Mouse (Mus musculus) gastrocnemius, postnatal 14 days (tissue): ENCODE measurements at regions not wholly inside any gene's neighbourhood (a gene's known extent, or its start where the extent isn't known, plus 50 kb on each side); places are given as distances from the start of the nearest gene placed in this dataset.

Experiments
- DNase-seq: peaks from one replicate; pipeline ENCODE4 v3.0.0; 2021; ENCODE audit warnings: mixed read lengths
- intact Hi-C: fragments of 180-260 bp; cut with DNase I; formaldehyde crosslinking; loops from one replicate; pipeline ENCODE4 v1.15.1; 2025; ENCODE audit warnings: low total_unique reads

DNA sequence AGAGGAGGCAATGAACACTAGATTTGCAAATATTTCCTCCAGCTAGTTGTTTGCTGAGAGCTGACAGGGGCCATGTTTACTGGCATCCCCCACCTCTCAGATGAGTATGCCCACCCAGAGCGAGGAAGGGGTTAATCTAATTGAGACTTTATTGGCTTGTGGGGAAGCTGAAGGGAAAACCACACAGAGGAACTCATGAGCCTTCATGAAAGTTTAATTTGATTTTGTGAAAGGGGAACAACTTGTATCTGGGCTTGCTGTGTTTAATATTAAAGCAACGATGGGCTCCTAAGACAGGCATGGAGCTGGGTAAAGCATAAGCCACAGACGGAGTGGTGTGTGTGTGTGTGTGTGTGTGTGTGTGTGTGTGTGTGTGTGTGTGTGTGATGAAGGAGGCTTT lies 2146.2 kb upstream of the Lrrc6 start:
- no peak for DNase-seq
- intact Hi-C loops: no loop called here

DNA sequence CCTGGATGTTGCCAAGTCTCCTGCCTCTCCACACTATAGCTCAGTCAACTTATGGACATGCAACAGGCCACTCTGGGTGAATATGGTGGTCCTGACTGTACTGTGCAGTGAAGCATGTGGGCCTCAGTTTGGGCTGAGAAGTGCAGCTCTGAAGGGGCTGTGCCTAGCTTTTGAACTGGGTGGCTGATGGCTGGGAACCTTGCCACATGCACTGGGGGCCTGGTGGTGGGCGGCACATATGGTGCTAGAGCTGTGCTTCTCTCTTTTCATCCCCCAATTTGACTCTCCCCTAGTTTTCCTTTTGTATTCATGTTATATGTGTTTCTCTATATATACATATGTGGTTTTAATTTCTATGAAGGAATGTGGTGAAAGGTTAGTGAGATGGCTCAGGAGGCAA lies 2144.2 kb upstream of the Lrrc6 start:
- no peak for DNase-seq
- intact Hi-C loops: no loop called here

DNA sequence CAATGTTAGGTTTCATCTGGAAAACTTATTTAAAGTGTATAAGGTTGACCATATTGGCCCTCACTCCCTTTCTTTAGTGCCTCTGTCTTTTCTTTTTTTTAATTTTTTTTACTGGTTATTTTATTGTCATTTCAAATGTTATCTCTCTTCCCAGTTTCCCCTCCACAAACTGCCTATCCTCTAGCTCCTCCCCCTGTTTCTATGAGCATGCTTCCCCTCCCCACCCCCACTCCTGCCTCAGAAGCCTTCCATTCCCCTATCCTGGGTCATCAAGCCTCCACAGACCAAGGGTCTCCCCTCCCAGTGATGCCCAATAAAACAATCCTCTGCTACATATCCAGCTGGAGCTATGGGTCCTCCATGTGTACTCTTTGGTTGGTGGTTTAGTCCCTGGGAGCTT lies 2134.9 kb upstream of the Lrrc6 start:
- intact Hi-C loops: no loop called here
- no peak for DNase-seq

DNA sequence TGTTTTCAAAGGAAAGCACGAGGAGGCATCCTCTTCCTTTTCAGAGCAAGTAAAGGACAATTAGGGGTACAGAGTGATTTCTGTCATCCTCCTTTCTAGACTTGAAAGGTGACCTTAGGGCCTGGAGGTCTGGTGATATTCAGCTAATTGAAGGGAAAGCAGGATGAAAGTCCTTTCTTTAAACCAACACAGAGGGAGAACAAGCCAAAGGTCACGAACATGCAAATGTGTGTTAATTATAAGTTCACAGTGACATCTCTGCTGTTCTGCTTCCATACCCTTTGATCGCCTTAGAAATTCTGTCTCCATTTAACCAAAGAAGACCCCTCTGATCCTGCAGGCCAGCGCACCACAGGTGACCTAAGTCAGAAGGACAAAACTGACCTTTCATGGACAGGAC lies 2126.3 kb upstream of the Lrrc6 start:
- intact Hi-C loops: no loop called here
- no peak for DNase-seq

DNA sequence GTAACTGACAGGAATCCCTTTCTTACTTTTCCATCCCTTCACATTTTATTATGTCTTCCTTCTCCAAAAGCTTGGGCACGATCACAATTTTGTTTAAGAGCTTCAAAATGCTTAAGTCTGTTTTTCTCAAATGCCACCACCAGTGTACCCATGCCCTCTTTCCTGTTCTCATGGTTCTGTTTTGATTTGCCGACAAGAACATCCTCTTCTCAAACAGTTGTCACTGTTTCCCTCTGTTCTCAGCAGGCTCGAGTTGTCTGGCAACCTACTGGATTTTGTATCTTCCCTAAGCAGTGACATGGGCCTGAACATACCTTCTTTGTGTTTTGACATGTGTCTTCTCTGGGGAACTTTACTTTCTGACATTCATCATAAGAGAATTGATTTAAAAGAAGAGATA lies 2124.1 kb upstream of the Lrrc6 start:
- intact Hi-C loops: no loop called here
- no peak for DNase-seq

DNA sequence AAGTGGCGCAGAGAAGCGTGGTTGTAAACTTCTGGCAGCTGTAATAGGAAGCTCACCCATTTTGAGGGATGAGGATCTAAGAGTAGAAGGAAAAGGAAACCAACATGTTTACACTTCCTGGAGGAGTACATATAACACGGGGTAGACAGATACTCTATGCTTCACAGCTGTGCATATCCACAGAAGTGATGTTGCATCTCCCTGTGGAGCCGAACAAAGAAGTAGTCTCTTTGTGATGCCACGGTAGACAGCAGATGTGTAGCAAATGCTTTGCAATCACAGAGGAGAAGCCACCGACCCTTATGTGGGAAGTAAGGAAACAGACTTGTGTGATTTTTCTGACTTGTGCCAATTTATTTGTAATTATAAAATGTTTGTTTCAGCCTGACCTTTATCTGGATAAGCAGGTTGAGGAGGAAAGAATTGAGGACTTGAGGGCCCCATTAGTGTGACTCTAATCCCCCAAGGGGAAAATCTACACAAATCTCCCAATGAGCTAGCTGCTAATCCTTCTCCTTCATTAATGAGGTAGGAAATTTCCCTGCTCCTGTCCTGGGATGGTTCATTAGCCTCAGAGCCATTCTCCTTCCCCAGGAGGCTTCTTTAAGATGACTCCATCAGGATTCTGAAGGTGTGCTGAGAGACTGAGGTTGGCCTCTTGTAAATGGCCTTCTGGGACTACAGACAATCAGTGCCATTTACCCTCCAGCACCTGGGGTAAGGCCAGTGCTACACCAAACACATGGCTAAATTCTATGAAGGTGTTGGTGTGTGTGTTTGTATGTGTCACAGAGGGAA lies 2119.9 kb upstream of the Lrrc6 start:
- no peak for DNase-seq
- intact Hi-C loops: no loop called here

DNA sequence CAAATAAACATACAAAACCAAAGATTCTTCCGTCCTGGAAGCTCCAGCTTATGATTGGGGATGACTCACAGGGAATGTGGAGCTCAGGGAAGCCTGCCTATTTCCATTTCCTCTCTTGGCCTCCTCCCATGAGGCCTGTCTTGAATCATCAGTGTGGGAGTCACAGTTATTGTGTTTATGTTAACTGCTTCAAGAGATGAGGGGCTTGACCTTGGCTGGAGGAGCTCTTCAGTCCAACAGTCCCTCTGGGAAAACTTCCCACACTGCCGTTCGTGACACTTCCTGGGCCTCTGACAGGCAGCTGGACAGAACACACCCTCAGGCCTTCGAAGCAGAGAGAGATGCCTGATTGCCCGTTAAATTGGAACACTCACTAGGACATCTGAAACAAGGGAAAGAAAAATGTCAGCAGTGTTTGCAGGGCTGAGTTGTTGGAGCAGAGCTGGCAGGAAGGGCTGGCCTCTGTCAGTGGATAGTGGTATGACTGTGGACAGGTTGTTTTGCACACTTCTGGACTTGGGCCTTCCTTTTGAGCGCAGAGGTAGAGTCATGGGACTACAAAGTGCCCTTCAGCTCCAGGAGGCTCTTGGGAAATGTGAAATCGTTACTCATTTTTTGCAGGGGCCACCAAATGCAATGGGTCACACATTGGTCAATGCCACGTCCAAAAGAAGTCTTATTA lies 2105.5 kb upstream of the Lrrc6 start:
- DNase-seq: peak; percentile 30
- intact Hi-C loops: no loop called here

DNA sequence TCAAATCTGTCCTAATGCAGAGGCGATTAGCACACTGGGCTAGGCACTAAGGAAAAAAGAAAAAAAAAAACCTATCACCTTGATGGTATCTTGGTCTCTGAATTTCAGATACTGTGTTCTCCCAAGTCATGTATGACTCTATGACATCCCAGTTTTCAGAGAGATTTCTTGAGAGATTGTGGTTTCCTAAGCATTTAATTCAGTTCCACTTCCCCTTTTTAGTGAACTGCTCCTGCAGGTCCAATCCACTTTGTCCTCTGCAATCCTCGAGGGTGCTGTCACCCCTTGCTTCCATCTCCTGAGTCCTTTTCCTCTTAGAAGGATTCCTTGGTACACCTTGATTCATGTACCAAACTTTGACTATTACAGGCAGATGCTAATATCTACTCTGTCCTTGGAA lies 2104.8 kb upstream of the Lrrc6 start:
- intact Hi-C loops: no loop called here

DNA sequence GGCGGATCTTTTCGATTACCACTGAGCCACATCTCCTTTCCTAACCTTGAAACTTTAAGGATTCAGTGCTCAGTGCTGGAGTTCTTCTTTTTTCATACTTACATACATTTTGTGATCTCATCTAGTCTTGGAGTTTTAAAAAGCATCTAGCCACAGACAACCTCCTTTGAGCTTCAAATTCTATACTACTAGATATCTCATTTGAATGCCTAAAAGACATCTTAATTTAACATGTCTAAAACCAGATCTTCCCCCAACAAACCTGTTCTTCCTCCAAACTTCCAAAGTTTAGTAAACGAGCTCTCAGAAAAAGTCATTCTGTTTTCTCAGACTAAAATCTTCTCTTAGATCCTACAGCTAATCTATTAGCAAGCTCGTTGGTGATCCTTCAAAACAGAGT lies 2081.5 kb upstream of the Lrrc6 start:
- no peak for DNase-seq
- intact Hi-C loops: no loop called here

More for the DNA sequence above, 2104.8 kb upstream of the Lrrc6 start:
- no peak for DNase-seq

DNA sequence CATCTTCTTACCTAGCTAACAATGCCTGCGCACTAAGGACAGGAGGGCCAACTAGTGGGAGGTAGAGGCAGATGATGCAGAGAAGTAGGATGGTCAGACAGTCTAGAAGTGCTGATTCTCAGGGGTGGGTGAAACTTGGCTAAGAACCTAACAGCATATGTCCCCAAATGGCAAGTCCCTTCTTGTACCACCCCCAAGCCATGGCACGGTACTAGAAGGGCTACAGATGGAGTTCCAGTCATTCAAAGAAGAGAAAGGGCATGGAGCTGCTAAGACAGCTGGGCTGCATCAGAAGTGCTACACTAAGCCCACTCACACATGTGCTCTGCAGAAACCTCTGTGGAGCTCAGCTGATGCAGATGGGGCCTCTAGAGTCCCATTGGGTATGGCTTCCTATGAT lies 2078.8 kb upstream of the Lrrc6 start:
- intact Hi-C loops: no loop called here
- no peak for DNase-seq

DNA sequence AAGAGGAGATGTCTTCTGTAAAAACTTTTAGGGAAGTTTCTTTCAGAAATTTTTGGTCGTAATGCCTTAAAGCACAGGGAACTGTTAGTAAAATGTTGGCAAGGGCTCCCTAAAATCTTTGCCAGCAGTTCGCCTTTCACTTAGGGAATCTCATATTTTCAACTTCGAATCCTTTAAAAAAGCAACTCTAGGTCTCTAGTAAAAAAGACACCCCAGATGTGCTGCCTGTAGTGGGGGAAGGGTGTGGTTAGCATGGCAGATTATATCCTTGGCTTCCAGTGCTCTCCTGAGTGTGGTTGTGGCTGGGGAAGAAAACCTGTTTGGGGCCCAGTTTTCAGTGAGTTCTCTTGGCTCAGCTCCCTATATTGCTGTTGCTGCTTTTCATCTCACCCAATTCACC lies 2059.9 kb upstream of the Lrrc6 start:
- peak; percentile 7 for DNase-seq
- intact Hi-C loops: no loop called here

DNA sequence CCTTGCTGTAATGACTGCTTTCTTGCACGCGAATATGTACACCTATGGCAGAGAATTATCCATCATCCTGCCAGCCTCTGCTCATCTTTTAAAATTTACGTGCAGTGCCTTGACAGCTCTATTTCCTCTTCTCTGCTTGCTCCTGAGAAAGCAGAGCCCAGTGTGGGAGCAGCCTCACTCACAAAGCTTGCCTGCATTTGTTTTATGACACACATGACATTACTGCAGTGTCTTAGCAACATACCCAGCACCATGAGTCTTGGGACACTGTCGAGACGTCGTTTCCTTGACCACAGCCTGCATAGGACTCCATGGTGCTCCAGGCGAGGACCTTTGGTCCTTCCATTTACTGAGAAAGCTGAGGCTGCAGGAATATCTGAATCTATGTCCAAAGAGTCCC lies 2055.4 kb upstream of the Lrrc6 start:
- intact Hi-C loops: no loop called here
- DNase-seq: no peak

DNA sequence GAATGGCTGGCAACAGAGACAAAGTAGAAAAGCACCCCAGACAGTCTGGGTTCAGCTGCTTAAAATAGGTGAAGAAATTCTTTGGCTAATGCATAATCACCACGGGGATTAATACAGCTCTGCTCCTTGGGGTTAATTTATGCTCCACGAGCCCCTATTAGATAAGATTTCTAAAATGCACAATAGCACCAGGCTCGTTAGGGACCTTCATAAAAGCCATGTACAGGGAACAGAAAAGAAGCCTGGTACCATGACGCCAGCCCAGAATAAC lies 2035.3 kb upstream of the Lrrc6 start:
- intact Hi-C loops: no loop called here
- DNase-seq: no peak

DNA sequence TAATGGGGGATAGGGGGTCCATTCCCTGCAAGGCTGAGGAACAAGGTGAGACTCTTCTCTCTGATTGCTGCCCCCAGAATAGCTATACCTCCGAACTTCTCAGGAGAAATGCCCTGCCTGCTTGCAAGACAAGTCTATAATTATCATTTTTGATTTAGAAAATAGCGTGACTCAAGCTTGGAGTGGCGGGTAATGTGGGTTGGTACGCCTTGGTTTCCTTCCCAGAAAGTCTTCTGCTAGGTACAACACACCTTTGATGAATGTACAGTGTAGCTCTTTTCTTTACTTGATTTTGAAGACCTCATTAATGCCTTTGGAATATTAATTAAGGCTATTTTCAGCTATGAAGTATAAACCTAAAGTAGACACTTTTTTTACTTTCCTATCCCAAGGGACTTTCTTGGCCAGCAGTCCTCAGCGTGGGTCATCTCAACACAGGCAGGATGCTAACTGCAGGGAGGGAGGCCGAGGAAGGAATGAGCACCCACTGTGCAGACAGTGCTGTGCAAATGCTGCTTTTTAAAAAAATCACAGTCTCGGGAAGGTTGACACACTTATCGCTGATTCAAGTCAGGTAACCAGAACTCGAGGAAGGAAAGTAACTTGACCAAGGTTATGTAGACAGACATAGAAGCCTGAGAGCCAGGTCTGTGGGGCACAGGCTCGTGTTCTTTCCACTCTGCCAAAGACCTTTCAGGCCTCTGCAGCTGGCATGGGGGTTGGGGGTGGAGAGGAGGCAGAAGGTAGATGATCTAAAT lies 2034.8 kb upstream of the Lrrc6 start:
- intact Hi-C loops: no loop called here
- no peak for DNase-seq

DNA sequence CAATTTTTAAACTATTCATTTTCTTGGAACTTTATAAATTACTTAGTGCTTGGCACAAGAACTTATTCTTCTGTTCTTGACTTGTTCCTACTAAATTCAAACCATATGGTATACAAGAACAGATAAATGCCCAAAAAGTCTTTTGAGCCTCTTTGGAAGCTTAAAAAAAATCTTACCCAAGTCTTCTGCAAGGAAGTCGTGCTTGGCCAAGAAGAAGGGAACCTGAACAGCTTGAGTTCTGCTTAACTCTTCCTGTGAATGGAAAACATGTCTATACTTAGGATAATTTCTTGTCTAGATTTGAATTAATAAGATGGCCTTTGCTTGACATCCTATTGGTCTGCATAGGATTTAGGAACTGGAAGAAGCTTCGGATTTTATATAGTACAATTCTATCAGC lies 2020.0 kb upstream of the Lrrc6 start:
- intact Hi-C loops: no loop called here

DNA sequence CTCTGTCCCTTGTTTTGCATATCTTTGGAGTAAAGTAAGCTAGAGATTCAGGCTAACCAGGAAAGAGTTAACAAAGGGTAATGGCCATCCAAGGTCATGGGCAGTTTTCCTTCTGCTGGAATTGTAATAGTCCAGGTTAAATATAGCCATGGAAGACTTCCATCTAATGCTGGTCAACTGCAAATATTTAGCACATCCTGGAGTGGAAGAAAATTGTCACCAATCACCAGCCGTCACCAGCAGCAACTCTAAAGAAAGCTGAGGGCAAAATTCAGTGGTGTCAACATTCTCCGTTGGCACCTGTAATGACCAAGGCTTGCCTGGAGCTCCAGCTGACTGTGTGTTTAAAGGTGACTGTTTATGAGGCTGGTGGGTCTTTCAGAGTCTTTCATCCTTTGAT lies 2011.7 kb upstream of the Lrrc6 start:
- intact Hi-C loops: no loop called here
- DNase-seq: no peak

More for the DNA sequence above, 2020.0 kb upstream of the Lrrc6 start:
- DNase-seq: no peak

DNA sequence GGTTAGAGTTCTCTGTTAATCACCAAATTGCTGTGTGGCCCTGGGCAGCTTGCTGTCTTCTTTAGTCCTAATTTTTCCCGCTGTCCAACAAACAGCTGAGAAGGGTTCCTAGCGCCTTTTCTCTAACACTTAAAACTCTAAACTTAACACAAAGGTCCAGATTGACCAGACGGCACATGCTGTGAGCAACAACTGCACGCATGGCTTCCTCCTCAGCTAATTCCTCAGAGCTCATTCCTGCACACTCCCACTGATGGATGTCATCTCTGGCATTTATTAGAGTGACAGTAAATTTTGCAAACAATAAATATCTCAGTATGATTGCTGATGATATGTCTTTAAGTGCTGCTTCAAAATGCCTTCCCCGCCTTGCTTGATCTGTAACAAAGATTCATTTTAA lies 2007.5 kb upstream of the Lrrc6 start:
- DNase-seq: no peak
- intact Hi-C loops: no loop called here

DNA sequence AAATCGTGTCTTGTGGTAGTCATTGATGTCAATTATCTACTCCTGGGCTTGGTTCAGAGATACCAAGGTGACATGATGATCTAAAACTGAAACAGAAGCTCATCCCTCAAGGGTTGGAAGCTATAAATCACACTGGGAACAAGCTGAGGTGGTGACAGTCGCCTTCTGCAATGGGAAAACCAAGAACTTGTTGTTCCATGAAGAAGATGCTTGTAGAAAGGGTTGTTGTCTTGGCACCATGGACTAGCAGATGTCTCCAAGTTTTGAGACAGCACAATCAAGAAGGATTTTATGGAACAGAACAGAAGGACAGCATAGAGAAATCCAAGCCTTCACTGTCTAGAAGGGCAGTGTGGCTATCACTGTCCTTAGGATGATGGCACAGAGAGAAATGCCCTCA lies 2005.4 kb upstream of the Lrrc6 start:
- intact Hi-C loops: no loop called here

DNA sequence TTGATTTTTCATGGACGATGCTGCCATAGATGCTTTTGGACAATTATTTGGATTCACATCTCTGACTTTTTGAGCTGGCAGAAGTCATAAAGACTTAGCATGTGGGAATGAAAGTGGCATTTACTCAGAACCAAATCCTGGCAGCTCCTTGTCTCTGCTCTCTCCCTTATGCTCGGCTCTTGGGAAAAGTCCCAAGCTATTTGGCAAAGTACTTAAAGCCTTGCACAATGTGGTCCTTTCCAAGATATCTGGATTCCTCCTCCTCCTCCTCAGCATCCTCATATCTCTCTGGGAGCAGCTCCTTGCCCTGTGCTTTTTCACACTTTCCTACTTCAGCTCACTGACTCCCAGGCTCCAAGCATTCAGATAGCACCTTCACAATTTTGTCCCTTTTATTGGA lies 1995.7 kb upstream of the Lrrc6 start:
- no peak for DNase-seq
- intact Hi-C loops: no loop called here

More for the DNA sequence above, 2005.4 kb upstream of the Lrrc6 start:
- no peak for DNase-seq

DNA sequence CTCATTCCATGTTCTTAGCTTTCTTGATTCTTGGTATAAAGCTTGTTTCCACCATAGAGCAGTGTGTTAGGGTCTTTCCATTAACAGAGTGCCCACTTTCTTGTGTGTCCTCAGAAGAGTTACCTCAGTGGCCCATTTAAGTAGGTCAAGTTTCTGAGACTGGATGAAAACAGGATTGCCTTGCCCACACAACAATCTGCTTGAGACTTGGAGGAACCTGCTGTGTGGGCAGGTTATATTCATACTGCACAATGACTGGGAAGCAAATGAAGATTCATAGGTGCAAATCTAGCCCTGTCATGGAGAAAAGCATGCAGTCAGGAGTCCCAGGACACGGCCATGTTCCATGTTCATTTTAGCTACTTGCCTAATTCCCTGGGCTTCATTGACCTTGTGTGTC lies 1984.1 kb upstream of the Lrrc6 start:
- intact Hi-C loops: no loop called here
- no peak for DNase-seq

DNA sequence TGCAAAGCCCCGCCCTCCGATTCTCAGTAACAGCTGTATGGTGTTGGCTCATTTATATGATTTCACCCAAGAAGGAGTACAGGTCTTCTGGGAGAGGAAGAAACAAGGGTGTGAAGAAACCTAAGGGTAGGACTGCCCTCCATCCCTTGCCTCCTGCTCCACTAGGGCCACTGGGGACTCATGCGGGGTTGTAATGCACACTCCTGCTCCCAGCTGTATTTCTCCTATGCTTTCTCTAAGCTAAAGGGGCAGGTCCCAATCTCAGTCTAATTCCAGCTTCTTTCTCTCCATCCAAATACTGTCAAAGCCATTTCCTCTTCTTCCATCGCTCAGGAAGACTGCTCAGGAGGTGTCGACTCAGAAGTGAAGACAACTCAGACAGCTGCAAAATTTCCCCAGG lies 1977.0 kb upstream of the Lrrc6 start:
- DNase-seq: no peak
- intact Hi-C loops: no loop called here
